Mouse (Mus musculus) liver, adult 2 months (tissue): ENCODE measurements at regions not wholly inside any gene's neighbourhood (a gene's known extent, or its start where the extent isn't known, plus 50 kb on each side); places are given as distances from the start of the nearest gene placed in this dataset.

ENCODE experiments used
- CTCF ChIP-seq: fragments of 200-500 bp; IDR thresholded peaks from 2 replicates; pipeline ENCODE4 v1.5.1; 2011; ENCODE audit warnings: low read depth, low read length, control low read depth
- POLR2A ChIP-seq: fragments of 200-500 bp; IDR thresholded peaks from 2 replicates; pipeline ENCODE4 v1.6.1; 2011; ENCODE audit warnings: low read length, control low read depth; ENCODE audit not compliant: insufficient read depth; ENCODE audit errors: extremely low read depth

GRCm38 (mm10) chr2:45239501-45240292 lies 122.5 kb upstream of the Zeb2 start:
- no peak for TF ChIP-seq CTCF
- no peak for TF ChIP-seq POLR2A
